Mouse (Mus musculus): ENCODE measurements around the gene Hoxa5. TPM values are rescaled to one million over a fixed set of nuclear protein-coding genes. Genes with fewer than 3 reads are reported as not detected.

Gene Hoxa5
- polyA plus RNA-seq (2012; rRNA removed): 1.7 and 2.4 TPM in 2 replicates

- WGBS: 11% methylated on average over 65 of the region's 65 CpGs
- DNase-seq (ENCODE audit: low read depth, low spot score): no peak
Measured at GRCm38 (mm10) chr6:52204050-52204752, at the start of gene Hoxa5. Gene Hoxa5 (minus strand): TSS chr6:52204587.

DNA sequence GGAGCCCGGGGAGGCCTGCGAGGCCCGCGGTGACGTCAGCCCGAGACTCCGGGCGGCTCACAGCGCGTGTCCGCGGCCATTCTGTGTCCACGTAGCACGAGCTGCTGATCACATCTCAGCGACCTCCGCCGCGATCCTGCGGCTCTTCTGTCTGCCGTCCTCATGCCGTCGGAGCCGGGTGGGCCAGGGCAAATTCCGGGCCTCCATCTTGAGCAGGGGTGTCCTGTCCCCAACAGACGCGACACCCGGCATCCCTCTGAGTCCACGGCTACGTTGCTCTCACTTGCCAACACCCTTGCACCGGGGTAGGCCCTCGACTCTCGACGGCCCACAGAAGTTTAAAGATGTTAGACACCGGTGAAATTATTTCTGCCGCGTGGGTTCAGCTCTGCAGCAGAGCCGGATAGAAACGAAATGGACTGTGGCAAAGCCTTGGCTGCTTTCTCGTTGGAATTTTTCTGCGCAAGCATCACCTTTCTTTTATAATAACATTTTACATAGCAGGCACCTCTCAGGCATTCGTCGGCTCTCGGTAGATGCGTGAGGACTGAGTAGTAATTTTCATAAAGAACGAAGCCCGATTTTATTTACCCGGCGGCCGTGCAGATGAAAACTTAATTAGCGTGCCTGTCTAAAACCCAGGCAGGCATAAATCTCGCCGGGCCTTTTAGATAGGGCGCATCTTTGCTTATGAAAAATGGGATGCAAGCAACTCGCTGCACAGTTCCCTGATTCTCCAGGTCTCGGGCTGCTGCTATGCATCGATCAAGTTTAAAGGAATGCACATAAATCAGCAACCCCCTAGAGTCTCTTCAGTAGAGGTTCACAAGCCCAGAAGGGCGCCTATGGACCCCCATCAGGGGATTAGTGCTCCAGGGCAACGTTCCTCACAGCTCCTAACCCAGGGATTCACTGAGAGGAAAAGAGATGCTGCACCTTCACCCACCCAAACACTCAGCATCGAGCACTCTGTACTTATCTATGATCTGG is 49.4 kb upstream of the Hoxa5 start:
- DNase-seq (ENCODE audit: low read depth, low spot score): no peak
- WGBS: 6% methylated on average over 59 of the region's 59 CpGs

DNA sequence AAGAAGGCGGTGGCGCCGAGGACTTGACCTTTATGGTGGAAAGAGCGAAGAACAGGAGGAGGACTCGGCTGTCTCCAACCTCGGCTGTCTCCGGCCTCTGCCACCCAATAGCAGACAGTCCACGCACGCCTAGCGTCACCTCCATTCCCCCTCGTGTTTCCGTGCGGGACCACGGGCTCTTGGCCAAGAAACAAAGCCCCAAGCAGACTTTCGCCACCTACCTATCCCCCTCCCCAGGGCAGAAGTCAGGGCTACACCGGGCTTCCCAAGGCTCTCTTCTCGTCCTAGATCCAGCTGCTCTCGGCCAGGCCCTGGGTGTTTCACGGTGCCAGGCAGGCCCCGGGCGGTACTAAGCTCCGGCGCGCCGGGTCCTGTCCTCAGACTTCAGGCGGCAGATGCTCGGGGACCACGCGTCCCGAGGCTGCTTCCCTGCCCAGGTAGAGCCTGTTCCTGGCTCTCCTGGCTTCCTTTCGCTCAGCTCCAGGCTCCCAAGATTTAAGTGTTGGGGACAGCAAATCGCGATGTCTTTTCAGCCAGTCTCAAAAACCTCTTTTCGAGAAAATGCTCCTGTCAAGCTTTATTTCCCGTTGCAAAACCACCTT is 48.5 kb upstream of the Hoxa5 start:
- WGBS: 15% methylated on average over 35 of the region's 35 CpGs

DNA sequence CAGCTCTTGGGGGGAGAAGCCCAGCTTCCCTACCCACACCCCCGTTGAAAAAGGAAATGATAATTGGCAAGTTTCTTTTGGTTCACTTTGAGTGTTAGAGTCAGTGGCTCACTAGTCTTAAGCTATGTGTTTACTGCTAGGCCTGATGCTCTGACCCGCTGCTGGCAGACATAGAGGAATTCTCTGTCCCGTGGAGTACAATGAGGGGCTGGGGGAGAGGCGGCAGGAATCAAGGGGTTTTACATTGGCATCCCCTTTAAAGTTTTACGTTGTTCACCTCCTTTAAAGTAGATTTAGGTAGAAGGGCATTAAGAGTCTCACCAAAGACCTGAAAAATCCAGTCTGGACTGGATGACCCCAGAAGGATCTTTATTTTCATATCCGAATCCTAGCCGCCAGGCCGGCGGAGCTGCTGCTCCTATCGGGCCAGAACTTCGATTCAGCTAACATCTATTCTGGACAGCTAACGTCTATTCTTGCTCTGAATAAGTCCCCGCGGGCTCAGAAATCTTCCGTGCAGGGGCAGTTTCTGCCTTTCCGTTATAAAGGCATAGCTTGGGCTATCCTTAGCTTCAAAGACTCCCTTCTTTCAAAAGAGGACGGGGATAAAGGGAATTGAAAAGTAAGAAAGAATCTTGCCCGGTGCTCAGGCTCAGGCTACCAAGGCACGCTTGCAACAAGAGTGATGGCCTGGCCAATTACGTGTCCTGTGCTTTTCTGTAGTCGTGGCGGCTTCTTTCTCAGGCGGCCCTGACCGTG is 47.8 kb upstream of the Hoxa5 start:
- no peak for DNase-seq (ENCODE audit: low read depth, low spot score)
- 21% methylated on average over 24 of the region's 24 CpGs for WGBS

More for the DNA sequence above, 48.5 kb upstream of the Hoxa5 start:
- no peak for DNase-seq (ENCODE audit: low read depth, low spot score)

DNA sequence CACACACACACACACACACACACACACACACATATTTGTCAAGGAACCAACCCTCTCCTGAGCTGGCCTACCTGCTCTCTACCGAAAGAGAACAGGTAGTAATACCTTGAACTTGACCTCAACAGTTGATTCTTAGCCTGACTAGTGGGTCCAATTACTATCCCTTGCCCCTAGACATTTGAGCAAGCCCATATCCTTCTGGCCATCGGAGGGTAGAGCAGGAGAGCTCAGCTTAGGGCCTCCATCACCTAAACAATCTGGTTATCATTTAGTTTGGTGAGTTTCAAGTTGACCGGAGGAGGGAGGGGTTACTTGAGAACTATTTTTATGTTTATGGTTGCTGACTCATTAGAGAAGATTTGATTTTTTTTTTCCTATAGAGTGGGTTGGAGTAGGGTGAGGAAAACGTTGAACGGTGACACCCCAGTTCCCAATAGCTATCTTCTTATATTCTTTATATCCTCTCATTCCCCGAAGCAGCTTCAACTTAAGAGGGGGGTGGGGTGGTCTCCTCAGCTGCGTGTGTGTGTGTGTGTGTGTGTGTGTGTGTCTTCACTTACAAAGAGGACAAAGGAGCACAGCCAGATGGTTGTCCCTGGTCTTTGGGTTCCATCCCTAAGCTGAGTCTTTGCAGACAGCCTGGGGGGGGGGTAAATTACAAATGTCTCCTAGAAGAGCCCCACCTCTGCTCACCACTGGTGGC is 46.9 kb upstream of the Hoxa5 start:
- no peak for DNase-seq (ENCODE audit: low read depth, low spot score)
- 14% methylated on average over 7 of the region's 7 CpGs for WGBS

- no peak for DNase-seq (ENCODE audit: low read depth, low spot score)
- WGBS: 27% methylated on average over 4 of the region's 4 CpGs
Measured at GRCm38 (mm10) chr6:52249826-52250225, 45.4 kb upstream of the Hoxa5 start.

- 11% methylated on average over 16 of the region's 16 CpGs for WGBS
- no peak for DNase-seq (ENCODE audit: low read depth, low spot score)
Measured at GRCm38 (mm10) chr6:52249415-52249738, 45.0 kb upstream of the Hoxa5 start.

- WGBS: 9% methylated on average over 27 of the region's 27 CpGs
- no peak for DNase-seq (ENCODE audit: low read depth, low spot score)
Measured at GRCm38 (mm10) chr6:52248638-52249414, 44.4 kb upstream of the Hoxa5 start.

DNA sequence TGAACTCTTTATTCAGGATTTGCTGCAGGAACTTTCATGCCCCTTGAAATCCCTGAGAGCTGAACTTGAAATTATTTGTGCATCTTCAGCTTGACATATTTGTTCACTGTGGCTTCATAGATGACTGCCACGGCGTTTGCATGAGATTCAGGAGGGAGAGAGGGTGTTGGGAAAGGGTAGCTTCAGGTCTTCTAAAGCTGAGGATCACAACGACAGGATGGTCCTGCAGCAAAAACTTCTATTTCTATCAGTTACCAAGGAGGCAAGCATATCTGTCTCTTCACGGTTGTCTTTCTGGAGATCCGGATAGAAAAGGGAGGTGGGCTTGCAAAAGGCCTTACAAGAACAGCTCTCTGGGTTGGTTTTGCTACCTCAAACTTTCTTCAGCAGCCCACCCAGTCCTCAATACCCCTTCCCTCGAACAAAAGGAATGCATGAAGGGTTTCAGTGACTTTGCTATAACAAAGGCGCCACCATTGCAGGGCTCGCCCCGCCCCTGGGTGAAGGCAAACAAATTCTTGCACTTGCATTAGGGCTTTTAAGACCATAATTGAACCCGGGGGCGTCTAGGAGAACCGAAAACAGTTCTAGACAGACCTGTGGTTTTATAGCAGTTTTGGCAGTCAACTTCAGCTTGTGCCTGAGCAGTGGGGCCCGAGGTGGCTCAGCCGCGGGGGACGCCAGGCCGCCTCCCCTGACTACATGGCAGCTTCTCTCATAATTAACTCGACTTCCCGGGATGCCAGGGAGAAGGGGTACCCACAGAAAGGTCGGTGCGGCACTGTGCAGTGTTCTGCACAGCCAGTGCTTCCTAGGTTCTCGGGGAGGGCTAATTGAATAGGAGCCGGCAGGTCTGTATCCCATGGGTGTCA is 43.6 kb upstream of the Hoxa5 start:
- no peak for DNase-seq (ENCODE audit: low read depth, low spot score)
- 6% methylated on average over 23 of the region's 23 CpGs for WGBS

GRCm38 (mm10) chr6:52246916-52247315 is 42.5 kb upstream of the Hoxa5 start:
- WGBS: 16% methylated on average over 3 of the region's 3 CpGs
- DNase-seq (ENCODE audit: low read depth, low spot score): no peak

- 2% methylated on average over 26 of the region's 26 CpGs for WGBS
- DNase-seq (ENCODE audit: low read depth, low spot score): no peak
Measured at GRCm38 (mm10) chr6:52246403-52246803, 42.0 kb upstream of the Hoxa5 start.

- no peak for DNase-seq (ENCODE audit: low read depth, low spot score)
Measured at GRCm38 (mm10) chr6:52245757-52246142, 41.4 kb upstream of the Hoxa5 start, which contains the start of gene Hoxa11. Gene Hoxa11 (minus strand): TSS chr6:52245810.

DNA sequence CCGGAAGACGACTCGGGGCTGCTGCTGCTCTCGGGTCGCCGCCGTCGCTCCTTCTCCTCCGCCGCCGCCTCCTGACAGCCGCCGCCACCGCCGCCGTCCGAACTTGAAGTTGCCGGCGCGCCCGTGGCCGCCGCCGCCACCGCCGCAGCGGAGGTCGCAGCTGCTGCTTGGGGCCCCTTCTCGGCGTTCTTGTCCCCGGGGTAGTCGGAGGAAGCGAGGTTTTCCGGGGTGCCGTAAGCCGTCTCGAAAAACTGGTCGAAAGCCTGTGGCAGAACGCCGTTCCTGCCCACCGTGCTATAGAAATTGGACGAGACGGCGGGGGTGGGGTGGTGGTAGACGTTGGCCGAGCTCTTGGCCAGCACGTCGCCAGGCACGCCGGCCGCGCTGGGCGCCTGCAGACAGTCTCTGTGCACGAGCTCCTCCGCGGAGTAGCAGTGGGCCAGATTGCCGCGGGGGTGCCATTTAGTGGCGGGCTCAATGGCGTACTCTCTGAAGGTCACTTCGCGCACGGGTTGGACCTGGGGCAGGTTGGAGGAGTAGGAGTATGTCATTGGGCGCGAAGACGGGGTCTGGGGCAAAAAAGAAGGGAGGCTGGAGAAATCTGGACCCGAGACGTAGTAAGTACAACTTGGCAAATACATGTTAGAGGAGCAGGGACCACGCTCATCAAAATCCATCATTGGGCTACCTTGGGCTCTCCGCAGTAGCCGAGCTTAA is 40.8 kb upstream of the Hoxa5 start:
- 1% methylated on average over 71 of the region's 71 CpGs for WGBS
- DNase-seq (ENCODE audit: low read depth, low spot score): no peak

More at GRCm38 (mm10) chr6:52245757-52246142, 41.4 kb upstream of the Hoxa5 start, which contains the start of gene Hoxa11:
- WGBS: 3% methylated on average over 20 of the region's 20 CpGs

DNA sequence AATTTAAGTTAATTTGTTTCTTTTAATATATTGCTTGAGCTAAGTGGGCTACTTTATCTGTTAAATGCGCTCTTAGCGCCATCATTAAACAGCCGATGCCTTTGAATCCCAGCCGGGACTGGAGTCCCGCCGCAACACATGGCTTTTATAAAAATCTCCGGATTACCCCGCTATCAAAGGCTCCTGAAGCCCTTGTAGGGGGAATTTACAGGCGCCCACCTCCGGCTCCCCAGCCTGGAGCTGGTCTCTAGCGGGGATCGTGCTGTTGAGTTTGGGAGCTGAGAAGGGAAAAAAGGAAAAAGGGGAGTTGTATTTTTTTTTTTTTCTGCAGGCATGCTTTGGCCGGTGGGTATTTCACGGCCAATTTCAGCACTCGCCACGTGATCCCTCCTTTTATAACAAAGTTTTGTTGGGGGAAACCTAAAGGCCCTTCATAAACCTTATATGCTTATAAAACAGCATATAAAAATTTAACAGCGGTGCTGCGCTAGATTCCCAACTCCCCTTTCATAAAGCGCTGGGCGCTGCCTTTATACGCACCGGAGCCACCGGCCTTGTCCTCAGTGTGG is 40.2 kb upstream of the Hoxa5 start:
- WGBS: 7% methylated on average over 23 of the region's 23 CpGs
- no peak for DNase-seq (ENCODE audit: low read depth, low spot score)

DNA sequence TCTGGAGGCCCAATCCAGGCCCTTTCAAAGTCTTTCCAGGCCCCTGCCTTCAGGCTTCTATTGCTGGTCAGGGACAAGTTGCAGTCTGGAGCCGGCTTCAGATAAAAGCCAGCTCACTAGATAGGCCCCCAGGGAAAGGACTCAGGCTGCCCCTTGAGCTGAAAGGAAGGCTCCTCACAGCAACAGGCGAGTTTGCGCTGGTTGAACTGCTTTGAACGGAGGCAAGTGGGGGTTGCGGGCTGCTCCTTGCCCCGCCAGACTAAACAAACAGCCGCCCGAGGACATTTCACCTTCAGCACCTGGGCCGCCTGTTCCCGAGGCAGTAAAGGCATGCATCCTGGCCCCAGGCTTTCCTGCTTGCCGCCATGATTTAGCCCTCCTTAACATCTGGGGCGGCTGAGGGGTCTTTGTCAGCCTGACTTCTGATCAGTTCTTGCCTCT is 39.3 kb upstream of the Hoxa5 start:
- WGBS: 12% methylated on average over 12 of the region's 12 CpGs

DNA sequence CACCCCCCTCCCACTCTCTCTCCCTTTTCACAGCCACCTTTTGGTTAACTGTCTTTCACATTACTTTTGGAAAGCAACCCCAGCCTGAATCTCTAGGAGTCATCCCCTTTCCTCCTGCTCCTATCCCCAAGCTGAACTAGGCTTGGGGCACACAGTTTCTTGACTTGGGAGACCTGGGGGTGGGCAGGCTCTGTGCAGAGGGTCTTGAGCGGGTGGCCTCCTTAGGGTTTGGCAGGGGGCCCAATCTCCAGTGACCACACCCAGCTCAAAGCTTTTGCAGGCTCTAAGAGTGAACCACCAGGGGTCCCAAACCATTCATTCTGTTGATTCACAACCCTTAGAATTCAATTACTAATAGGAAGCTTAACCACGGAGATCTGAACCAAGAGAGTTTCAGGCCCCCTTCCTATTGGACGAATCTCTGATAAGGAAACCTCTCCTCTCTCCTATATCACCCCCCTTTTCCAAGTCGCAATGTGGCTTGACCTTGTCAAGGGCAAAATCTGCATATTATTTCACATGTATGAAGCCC is 38.5 kb upstream of the Hoxa5 start:
- 48% methylated on average over 4 of the region's 4 CpGs for WGBS
- DNase-seq (ENCODE audit: low read depth, low spot score): no peak

More for the DNA sequence above, 39.3 kb upstream of the Hoxa5 start:
- no peak for DNase-seq (ENCODE audit: low read depth, low spot score)
